In the genomic region with DNA sequence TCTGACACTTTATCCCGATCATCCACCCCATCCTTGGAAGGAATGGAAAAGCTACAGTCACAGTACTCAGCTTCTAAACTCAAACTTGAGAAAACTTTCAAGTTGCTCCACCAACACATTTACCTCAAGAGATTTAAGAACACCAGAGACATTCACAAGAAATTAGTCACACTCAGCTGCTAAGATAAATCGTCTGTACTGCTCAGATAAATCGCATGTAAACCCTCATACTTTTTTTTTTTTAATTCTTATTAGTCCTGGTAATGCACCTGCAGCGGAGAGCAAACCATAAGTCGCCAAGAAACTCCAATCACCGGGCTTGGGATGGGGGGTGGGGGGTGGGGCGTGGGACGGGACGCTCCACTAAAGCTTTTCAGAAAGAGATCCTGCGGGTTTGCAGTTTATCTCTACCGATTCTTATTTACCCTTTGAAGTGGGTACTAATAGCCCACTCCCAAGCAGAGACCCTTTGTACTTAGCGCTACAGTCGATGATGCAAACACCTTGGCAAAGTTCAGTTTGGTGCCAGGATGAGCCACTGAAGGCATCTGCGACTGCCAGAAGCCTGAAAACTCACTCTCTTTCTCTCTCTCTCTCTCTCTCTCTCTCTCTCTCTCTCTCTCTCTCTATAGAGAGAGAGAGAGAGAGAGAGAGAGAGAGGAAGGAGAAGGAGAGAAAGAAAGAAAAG, we compare ENCODE assay signal across 8 mouse cellular contexts. TPM values are rescaled to one million over a fixed set of nuclear protein-coding genes. Genes with fewer than 3 reads are reported as not detected.
DNase-seq lines count a peak whose midpoint lies in the region; ATAC-seq and TF ChIP-seq lines count a peak whose summit lies in the region.

No protein-coding gene starts in this region.

- H3K4me1 ChIP-seq in heart, embryonic 16.5 days (ENCODE audit: control insufficient read depth, insufficient read depth, low read length), result peaks cover 8% of the 10 kb centered on the region; the same call in 1 of the 2 replicates
- peaks cover 14% of the 10 kb centered on the region for H3K4me1 ChIP-seq in G1E (ENCODE audit: insufficient read depth, low read depth, low read length)
- peaks cover 17% of the 10 kb centered on the region for H3K4me1 ChIP-seq in forebrain, embryonic 15.5 days
- H3K4me1 ChIP-seq in liver, postnatal 0 days (ENCODE audit: insufficient read depth), result peaks cover 15% of the 10 kb centered on the region

- H3K27ac ChIP-seq in heart, embryonic 16.5 days (ENCODE audit: low read length), result no peak overlapping the region; the same call in 1 of the 2 replicates
- 0 out of 2 replicates have a peak overlapping the region, but pooled peaks have one; percentile 85 for H3K27ac ChIP-seq in forebrain, embryonic 15.5 days (replicated peaks)
- H3K27ac ChIP-seq in liver, postnatal 0 days (ENCODE audit: low read depth), result peak overlapping the region; percentile 90

- peaks cover 2% of the 10 kb centered on the region; the same call in 1 of the 2 replicates for H3K27me3 ChIP-seq in heart, embryonic 16.5 days (ENCODE audit: control insufficient read depth, insufficient read depth, low read length)
- peaks cover 18% of the 10 kb centered on the region for H3K27me3 ChIP-seq in G1E (ENCODE audit: insufficient read depth, low read length)
- peaks cover 7% of the 10 kb centered on the region; the same call in 1 of the 2 replicates for H3K27me3 ChIP-seq in forebrain, embryonic 15.5 days
- H3K27me3 ChIP-seq in liver, postnatal 0 days (ENCODE audit: insufficient read depth, low read length), result peaks cover 5% of the 10 kb centered on the region; the same call in 1 of the 2 replicates

- ATAC-seq in heart, embryonic 16.5 days (replicated peaks; ENCODE audit: extremely low read depth, insufficient read depth, low FRiP score), result no peak
- ATAC-seq in G1E (ENCODE audit: extremely low read depth, insufficient number of reproducible peaks, low FRiP score, poor library complexity, severe bottlenecking), result no peak
- ATAC-seq in forebrain, embryonic 15.5 days (replicated peaks), result no peak
- ATAC-seq in liver, postnatal 0 days, result no peak

- WGBS in heart, embryonic 16.5 days, result 11% methylated on average over 14 of the region's 14 CpGs
- WGBS in forebrain, embryonic 15.5 days, result 11% methylated on average over 14 of the region's 14 CpGs
- 11% methylated on average over 14 of the region's 14 CpGs for WGBS in liver, postnatal 0 days (ENCODE audit: insufficient replicate concordance)

- no peaks in the 10 kb centered on the region for H3K36me3 ChIP-seq in heart, embryonic 16.5 days (ENCODE audit: control insufficient read depth, insufficient read depth)
- H3K36me3 ChIP-seq in G1E (replicated peaks), result no peaks in the 10 kb centered on the region
- no peaks in the 10 kb centered on the region for H3K36me3 ChIP-seq in forebrain, embryonic 15.5 days
- no peaks in the 10 kb centered on the region for H3K36me3 ChIP-seq in liver, postnatal 0 days (replicated peaks; ENCODE audit: insufficient read depth, low read length)

- peak overlapping the region; percentile 88 for H3K4me2 ChIP-seq in heart, embryonic 16.5 days (ENCODE audit: low read depth, low read length)
- H3K4me2 ChIP-seq in forebrain, embryonic 15.5 days (replicated peaks), result peak overlapping the region; percentile 64
- peak overlapping the region; percentile 98 for H3K4me2 ChIP-seq in liver, postnatal 0 days (ENCODE audit: low read depth, low read length)

- H3K4me3 ChIP-seq in heart, embryonic 16.5 days (ENCODE audit: low read length), result peak overlapping the region; percentile 95
- peak overlapping the region; percentile 84 for H3K4me3 ChIP-seq in G1E (ENCODE audit: low read depth, low read length)
- H3K4me3 ChIP-seq in forebrain, embryonic 15.5 days, result peak overlapping the region; percentile 94
- peak overlapping the region; percentile 94 for H3K4me3 ChIP-seq in liver, postnatal 0 days (ENCODE audit: low read depth, low read length)

- no peak for TF ChIP-seq CTCF in G1E (IDR thresholded peaks at IDR 0.05; ENCODE audit: low read depth, low read length)
- TF ChIP-seq CTCF in liver, postnatal 0 days (IDR thresholded peaks at IDR 0.05; ENCODE audit: low read depth), result no peak

- H3K9me3 ChIP-seq in heart, embryonic 16.5 days (replicated peaks; ENCODE audit: control insufficient read depth, low read length), result no peaks in the 10 kb centered on the region
- H3K9me3 ChIP-seq in G1E (replicated peaks), result no peaks in the 10 kb centered on the region
- H3K9me3 ChIP-seq in forebrain, embryonic 15.5 days, result no peaks in the 10 kb centered on the region
- no peaks in the 10 kb centered on the region for H3K9me3 ChIP-seq in liver, postnatal 0 days (ENCODE audit: low read length)

- peak overlapping the region; percentile 94 for H3K9ac ChIP-seq in heart, embryonic 16.5 days (ENCODE audit: low read length)
- H3K9ac ChIP-seq in forebrain, embryonic 15.5 days (replicated peaks), result peak overlapping the region; percentile 95
- H3K9ac ChIP-seq in liver, postnatal 0 days (replicated peaks), result peak overlapping the region; percentile 87

- DNase-seq in heart, adult 11 months, result no peak
- peak; percentile 11 for DNase-seq in G1E (ENCODE audit: low spot score)
- no peak for DNase-seq in liver, postnatal 0 days
- no peak for DNase-seq in cerebellum, postnatal 14 days
- no peak for DNase-seq in left cerebral cortex, postnatal 25 days (ENCODE audit: low spot score in 2 of 2)
- no peak for DNase-seq in ovary, postnatal 14 days (ENCODE audit: low spot score)

- TF ChIP-seq EP300 in liver, postnatal 0 days (IDR thresholded peaks at IDR 0.05; ENCODE audit: low read depth), result no peak

- intact Hi-C loops in left cerebral cortex, postnatal 25 days (cut with DNase I), result no loop called here

RNA-seq across cellular contexts. Expression of a gene that starts 15.3 kb away (rescaled TPM):
- polyA plus RNA-seq in heart, embryonic 16.5 days (2015; fragmentation: Nextera tagmentation; extraction: Ambion mirVana), result 13.5 and 13.7 TPM in 2 replicates
- total RNA-seq in G1E (2014; fragmentation: Nextera tagmentation) (24.5 and 32.3 TPM in 2 replicates), G1E (2017) (6.9 and 7.1 TPM in 2 replicates)
- 53.4 and 61.4 TPM in 2 replicates for polyA plus RNA-seq in G1E (2012)
- polyA plus RNA-seq in forebrain, embryonic 15.5 days (2015; fragmentation: Nextera tagmentation; extraction: Ambion mirVana), result 16.2 and 18.1 TPM in 2 replicates
- 5.3 and 5.5 TPM in 2 replicates for polyA plus RNA-seq in liver, postnatal 0 days (2015; fragmentation: Nextera tagmentation; extraction: Ambion mirVana)
- total RNA-seq in left cerebral cortex, postnatal 25 days (2021), result 10 to 100 TPM; 58.0 to 59.7 TPM

RNA-seq across cellular contexts. Expression of a gene that starts 31.5 kb away (rescaled TPM):
- 7.2 and 8.1 TPM in 2 replicates for polyA plus RNA-seq in heart, embryonic 16.5 days (2015; fragmentation: Nextera tagmentation; extraction: Ambion mirVana)
- 27.3 and 30.2 TPM in 2 replicates for total RNA-seq in G1E (2014; fragmentation: Nextera tagmentation)
- total RNA-seq in G1E (2017), result 5.3 and 7.3 TPM in 2 replicates
- polyA plus RNA-seq in G1E (2012), result 37.0 and 44.6 TPM in 2 replicates
- polyA plus RNA-seq in forebrain, embryonic 15.5 days (2015; fragmentation: Nextera tagmentation; extraction: Ambion mirVana), result 6.5 and 6.7 TPM in 2 replicates
- polyA plus RNA-seq in liver, postnatal 0 days (2015; fragmentation: Nextera tagmentation; extraction: Ambion mirVana), result 1.8 TPM in 2 replicates
- 10 to 100 TPM; 46.0 to 51.9 TPM for total RNA-seq in left cerebral cortex, postnatal 25 days (2021)
